Mouse (Mus musculus) thymus, postnatal 25 days (tissue): ENCODE data around the gene Ptprm.

Experiments used
- DNase-seq: peaks from one replicate; pipeline ENCODE4 v3.0.0; 2022

The Ptprm gene

DNA sequence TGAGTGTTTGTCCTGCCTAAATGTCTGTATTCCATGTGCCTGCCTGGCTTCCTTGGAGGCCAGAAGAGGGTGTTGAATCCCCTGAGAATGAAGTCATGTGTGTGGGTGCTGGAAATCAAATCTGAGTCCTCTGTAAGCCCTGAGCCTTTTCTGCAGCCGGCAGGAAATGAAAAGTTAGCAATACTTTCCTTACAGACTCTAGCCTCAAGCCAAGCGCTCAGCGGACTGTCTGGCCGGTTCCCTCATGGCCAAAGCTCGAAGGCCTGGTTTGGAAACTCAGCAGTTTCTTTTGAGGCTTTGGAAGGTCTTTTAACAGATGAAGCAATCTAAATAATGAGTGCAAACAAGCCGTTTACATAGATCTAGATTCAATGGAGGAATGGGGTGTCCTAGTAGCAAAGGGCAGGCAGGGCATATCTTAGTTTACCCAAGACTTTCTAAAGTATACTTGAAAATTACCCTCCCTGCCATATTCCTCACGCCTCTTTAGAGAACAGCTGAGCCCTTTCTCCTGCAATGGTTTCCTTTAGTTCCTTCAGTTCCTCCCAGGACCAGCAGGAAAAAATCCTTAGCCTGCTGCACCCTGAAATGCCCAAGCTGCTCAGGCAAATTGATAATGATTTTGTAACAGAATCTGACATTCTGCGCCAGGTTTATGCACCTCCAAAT, 144.4 kb downstream of the Ptprm start:
- DNase-seq = no peak

DNA sequence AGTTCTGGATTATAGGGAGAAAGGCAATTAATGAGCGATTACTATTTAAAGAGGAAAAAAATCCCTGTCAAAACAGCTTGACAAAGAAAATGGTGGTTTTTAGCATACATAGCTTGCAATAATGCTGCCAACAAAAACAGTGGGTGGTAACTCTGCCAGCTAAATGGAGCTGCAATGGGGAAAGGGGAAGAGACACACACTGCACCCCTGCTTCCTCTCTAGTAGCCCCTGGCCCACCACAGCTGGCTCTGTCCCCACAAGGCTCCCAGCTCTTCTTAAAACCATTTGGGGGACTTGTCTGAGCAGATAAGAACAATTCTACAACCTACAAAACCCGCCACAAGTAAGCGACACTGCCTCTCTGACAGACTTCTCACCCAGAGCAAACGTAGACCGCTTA, 145.7 kb downstream of the Ptprm start:
- no peak for DNase-seq

GRCm38 (mm10) chr17:67206984-67207383, 147.3 kb downstream of the Ptprm start:
- no peak for DNase-seq

GRCm38 (mm10) chr17:67201151-67201550, 153.1 kb downstream of the Ptprm start:
- no peak for DNase-seq

- no peak for DNase-seq
Observed at GRCm38 (mm10) chr17:67193728-67194127, 160.5 kb downstream of the Ptprm start.

DNA sequence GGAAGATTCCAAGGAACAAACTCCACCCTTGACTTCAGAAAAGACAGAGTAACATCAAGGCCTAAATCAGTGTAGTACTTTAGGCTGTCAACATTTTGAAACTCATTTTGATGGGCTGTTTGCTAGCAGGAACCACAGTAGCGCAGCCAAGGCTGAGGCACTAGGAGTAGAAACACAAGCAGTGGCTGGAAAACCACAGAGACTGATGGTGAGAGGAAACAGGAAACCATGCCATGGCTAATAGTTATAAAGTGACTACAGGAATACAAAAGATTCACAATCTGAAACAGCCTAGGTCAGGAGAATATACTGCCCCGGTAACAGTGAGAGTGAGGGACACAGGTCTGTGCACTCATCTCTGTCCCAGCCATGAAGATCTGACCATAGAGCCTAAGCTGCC, 165.7 kb downstream of the Ptprm start:
- no peak for DNase-seq

GRCm38 (mm10) chr17:67186879-67187278, 167.4 kb downstream of the Ptprm start:
- DNase-seq = no peak

- DNase-seq = no peak
Observed at GRCm38 (mm10) chr17:67185942-67186341, 168.3 kb downstream of the Ptprm start.

DNA sequence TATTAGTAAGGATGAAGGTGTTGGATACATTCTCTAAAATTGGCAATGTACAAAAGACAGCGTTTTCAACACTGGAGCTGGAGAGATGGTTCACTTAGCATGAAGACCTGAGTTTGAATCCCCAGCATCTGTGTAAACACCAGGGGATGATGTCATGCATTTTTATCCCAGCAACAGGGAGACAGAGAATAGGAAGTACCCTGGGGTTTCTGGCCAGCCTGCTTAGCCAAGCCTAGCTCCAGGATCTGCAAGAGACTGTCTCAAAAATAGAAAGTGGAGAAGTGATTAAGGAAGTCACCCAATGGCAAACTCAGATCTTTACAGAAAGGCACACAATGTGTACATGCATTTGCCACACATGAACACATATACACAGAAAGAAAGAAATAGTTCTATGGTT, 174.8 kb downstream of the Ptprm start:
- DNase-seq = no peak

- no peak for DNase-seq
Observed at GRCm38 (mm10) chr17:67178686-67179265, 175.5 kb downstream of the Ptprm start.

DNA sequence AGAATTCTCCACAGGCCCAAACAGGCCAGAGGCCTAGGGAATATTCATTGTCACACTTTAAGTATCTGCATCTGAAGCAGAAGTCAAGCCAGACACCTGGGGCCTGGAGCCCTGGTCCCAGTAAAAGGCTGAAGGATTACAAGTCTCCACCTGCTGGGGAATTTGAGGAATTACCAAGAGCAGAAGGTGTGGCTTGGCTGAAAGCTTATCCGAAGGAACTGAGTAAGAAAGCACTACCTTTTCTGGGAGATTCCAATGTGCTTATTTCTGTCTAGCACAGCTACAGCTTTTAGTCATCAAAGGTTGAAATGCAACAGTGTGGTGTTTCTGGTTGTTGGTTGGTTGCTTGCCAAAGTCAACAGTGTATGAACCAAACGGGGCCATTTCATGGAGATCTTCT, 178.4 kb downstream of the Ptprm start:
- no peak for DNase-seq

DNA sequence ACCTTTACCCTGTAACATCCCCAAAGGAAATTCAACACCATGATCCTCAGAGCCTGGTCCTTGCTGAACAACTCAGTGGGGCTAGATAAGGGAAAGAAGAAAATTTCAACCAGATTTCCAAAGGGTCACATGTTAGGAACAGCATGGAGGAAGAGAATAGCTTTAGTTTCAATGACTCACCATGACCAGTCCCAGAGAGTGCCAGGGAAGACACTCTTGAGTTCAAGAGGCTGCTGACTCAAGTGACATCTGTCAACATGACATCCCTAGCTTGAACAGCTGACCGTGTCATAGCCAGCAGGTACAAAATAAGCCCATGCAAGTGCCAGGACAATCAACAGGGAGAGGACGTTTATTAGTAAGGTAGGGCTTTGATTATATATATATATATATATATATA, 182.9 kb downstream of the Ptprm start:
- no peak for DNase-seq

DNA sequence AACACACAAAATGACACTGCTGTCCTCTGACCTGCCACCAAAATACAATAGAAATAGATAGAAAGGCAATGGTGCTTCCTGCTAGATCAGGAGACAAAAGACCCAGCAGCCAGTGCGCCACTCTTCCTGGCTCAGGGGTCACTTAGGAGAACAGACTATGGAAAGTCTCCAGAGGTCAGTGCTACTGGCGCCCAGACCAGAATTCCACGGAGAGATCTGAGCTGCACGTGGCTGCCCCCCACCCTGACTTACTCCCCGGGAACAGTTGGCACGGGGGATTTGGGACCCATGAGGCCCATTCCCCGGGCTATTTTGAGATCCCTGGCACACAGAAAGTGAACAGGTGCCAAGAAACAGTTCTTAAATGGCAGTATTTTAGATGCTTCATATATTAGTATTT, 183.6 kb downstream of the Ptprm start:
- no peak for DNase-seq

DNA sequence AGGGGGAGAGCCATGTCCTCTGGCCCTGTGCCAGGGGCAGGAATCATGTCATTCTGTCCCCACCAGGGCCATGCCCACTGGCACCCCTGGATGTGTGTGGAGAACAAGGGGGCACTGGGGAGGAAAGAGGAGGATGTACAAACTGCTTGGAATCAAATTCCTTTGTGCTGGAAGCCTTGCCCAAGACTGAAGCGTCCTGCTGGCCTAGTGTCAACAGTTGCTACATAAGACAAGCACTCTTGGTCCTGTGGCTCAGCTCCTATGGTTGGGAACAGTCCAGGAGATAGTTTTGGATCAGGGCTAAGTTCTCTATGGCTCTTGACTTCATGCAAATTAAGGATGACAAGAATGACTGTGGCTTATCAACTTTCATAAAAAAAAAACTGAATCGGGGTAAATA, 188.4 kb downstream of the Ptprm start:
- no peak for DNase-seq

DNA sequence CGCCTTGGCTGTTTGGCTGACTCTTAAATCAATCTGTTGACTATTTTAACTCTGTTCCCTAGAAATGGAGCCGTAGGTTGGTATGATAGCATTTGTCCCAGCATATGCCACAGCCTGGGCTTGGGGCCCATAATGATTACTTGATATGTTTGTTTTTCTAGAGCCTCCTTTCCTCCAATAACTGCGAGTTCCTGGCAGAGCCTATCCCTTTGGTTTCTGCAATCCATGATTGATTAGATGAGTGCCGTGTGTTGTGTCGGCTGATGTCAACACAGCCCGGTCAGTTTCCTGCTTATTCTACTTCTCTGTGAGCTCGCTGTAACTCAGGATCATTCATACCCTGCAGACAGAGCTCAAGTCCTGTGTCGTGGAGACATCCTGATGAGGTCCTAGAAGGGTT, 194.6 kb downstream of the Ptprm start:
- DNase-seq = no peak

DNA sequence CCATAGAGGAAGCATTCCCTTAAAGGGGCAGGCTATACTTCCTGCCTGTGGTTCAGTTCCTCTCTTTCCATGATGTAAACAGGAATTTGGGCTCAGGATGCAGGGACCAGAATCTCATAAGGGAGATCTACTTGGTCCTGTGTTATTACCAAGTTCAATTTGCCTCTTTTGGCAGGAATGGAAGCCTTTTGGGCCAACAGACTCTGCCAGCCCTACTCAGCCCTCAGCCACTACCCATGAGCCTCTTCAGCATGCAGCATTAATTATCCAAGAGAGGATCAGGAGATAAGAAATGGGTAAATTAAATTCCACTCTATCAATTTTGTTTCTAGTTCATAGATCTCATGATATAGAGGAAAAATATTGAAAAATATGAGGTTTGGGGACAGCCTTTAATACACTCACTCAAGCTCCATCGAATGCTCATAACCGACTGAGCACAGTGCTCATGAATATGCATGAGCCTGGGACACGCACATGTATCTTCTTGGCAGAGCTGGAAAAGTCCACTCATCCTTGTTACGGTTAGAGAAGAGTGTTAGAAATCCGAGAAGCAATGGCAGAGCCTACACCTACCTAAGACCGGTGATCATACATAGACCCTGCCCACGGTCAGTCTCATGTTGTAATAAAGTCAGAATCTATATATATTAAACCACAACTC, 197.0 kb downstream of the Ptprm start:
- DNase-seq = no peak

DNA sequence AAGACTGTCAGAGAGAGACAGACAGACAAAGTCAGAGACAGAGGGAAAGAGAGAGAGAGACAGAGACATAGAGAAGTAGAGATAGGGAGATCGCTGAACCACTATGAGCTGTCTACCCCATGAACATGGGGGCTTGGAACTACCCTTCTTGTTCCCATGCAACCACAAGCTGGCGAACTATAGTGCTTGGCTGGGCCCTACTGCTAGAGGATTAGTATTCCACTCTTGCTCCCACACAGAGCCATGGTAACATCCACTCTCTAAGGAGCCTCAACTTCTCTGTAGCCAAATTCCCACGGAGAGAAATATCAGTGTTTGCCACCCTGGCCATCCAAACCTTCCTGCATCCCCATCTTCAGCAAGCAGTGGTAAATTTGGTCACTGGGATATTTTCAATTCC, 202.0 kb downstream of the Ptprm start:
- no peak for DNase-seq

- DNase-seq = no peak
Observed at GRCm38 (mm10) chr17:67150441-67150840, 203.8 kb downstream of the Ptprm start.

- DNase-seq = no peak
Observed at GRCm38 (mm10) chr17:67142183-67142756, 212.0 kb downstream of the Ptprm start.

- DNase-seq = peak; percentile 7
Observed at GRCm38 (mm10) chr17:67140502-67140901, 213.8 kb downstream of the Ptprm start.

DNA sequence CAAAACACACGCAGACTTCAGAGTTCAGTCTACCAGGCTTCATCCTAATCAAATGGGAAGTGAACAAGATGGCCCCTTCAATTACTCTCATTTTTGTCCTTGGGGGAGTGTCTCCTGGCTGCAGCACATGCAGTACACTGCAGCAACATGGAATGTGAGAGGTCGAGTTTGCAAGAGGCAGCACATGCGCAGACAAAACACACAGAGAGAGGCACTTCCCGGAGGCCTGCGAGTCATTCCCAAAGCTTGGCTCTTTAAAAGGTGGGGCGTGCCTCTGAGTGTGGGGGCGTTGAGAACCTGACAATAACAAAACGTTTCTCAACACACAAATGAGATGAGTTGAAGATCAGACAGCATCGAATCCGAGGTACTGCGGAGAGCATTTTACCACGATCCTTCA, 215.3 kb downstream of the Ptprm start:
- no peak for DNase-seq

GRCm38 (mm10) chr17:67136876-67137275, 217.4 kb downstream of the Ptprm start:
- no peak for DNase-seq

DNA sequence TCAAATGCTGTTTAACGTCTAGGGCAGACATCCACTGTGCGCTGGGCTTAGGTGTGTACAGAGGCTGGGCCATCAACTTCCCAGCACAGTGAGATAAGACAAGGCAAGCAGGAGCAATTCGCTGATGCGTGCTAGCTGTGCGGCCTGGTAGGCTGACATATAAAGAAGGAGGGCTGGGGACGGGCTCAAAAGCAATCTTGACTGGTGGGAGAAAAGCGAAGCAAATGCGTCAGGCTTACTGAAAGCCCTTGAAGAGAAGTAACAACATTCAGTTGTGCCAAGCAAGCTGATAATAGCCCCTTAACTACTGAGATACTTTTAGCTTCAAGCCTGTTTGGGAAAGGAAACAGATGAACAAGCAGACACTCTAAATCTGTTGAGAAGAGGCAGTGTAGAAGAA, 217.8 kb downstream of the Ptprm start:
- no peak for DNase-seq

DNA sequence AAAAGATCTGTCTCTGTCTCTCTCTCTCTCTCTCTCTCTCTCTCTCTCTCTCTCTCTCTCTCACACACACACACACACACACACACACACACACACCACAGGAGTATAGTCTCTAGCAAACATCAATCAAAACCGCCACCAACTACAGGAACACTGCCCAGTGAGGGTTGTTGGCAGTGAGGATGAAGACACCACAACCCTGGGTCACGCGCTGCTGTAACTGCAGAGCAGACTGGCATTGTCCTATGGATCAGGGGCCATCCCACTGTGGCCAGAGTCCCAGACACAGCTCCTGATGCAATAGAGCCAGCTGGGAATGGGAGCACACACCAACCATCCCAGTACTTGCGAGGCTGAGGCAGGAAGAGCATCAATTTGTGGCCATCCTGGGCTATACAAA, 220.0 kb downstream of the Ptprm start:
- DNase-seq = no peak
